Mouse (Mus musculus): ENCODE measurements around the gene C1qb. TPM values are rescaled to one million over a fixed set of nuclear protein-coding genes. Genes with fewer than 3 reads are reported as not detected.

The C1qb gene
- polyA plus RNA-seq, 1 experiment = not detected

GRCm38 (mm10) chr4:136863517-136863916, 22.5 kb downstream of the C1qb start:
- TF ChIP-seq CTCF (IDR thresholded peaks at IDR 0.05; ENCODE audit: insufficient read depth, low read depth, low read length) = no peak
- no peak for TF ChIP-seq POLR2A (IDR thresholded peaks at IDR 0.05; ENCODE audit: insufficient read depth, low read depth, low read length)

GRCm38 (mm10) chr4:136862411-136862810, 23.6 kb downstream of the C1qb start:
- no peak overlapping the region for H3K27ac ChIP-seq (ENCODE audit: insufficient read depth, low read depth, low read length)
- H3K4me3 ChIP-seq (ENCODE audit: insufficient read depth, low read depth, low read length) = no peak overlapping the region
- whole genome bisulfite sequencing = 96% methylated on average over 2 of the region's 2 CpGs
- TF ChIP-seq CTCF (IDR thresholded peaks at IDR 0.05; ENCODE audit: insufficient read depth, low read depth, low read length) (no peak), POLR2A (IDR thresholded peaks at IDR 0.05; ENCODE audit: insufficient read depth, low read depth, low read length) (no peak)
- peaks cover 6% of the 10 kb centered on the region for H3K4me1 ChIP-seq (ENCODE audit: control insufficient read depth, insufficient read depth, low read length)

More at GRCm38 (mm10) chr4:136863517-136863916, 22.5 kb downstream of the C1qb start:
- WGBS = 27% methylated on average over 9 of the region's 9 CpGs
- no peak overlapping the region for H3K27ac ChIP-seq (ENCODE audit: insufficient read depth, low read depth, low read length)
- H3K4me1 ChIP-seq (ENCODE audit: control insufficient read depth, insufficient read depth, low read length) = peaks cover 6% of the 10 kb centered on the region
- no peak overlapping the region for H3K4me3 ChIP-seq (ENCODE audit: insufficient read depth, low read depth, low read length)

GRCm38 (mm10) chr4:136861806-136862205, 24.2 kb downstream of the C1qb start:
- no peak overlapping the region for H3K4me3 ChIP-seq (ENCODE audit: insufficient read depth, low read depth, low read length)
- WGBS = 45% methylated on average over 17 of the region's 17 CpGs
- TF ChIP-seq POLR2A (IDR thresholded peaks at IDR 0.05; ENCODE audit: insufficient read depth, low read depth, low read length) = no peak
- TF ChIP-seq CTCF (IDR thresholded peaks at IDR 0.05; ENCODE audit: insufficient read depth, low read depth, low read length) = no peak
- H3K4me1 ChIP-seq (ENCODE audit: control insufficient read depth, insufficient read depth, low read length) = peaks cover 6% of the 10 kb centered on the region
- H3K27ac ChIP-seq (ENCODE audit: insufficient read depth, low read depth, low read length) = no peak overlapping the region

- TF ChIP-seq POLR2A (IDR thresholded peaks at IDR 0.05; ENCODE audit: insufficient read depth, low read depth, low read length) = no peak
- no peak for TF ChIP-seq CTCF (IDR thresholded peaks at IDR 0.05; ENCODE audit: insufficient read depth, low read depth, low read length)
- H3K4me3 ChIP-seq (ENCODE audit: insufficient read depth, low read depth, low read length) = no peak overlapping the region
- H3K4me1 ChIP-seq (ENCODE audit: control insufficient read depth, insufficient read depth, low read length) = peaks cover 6% of the 10 kb centered on the region
- no peak overlapping the region for H3K27ac ChIP-seq (ENCODE audit: insufficient read depth, low read depth, low read length)
- WGBS = 84% methylated on average over 7 of the region's 7 CpGs
Measured at GRCm38 (mm10) chr4:136860022-136860421, 26.0 kb downstream of the C1qb start.

GRCm38 (mm10) chr4:136855081-136855480, 30.9 kb downstream of the C1qb start:
- TF ChIP-seq CTCF (IDR thresholded peaks at IDR 0.05; ENCODE audit: insufficient read depth, low read depth, low read length) = no peak
- TF ChIP-seq POLR2A (IDR thresholded peaks at IDR 0.05; ENCODE audit: insufficient read depth, low read depth, low read length) = no peak
- H3K4me3 ChIP-seq (ENCODE audit: insufficient read depth, low read depth, low read length) = no peak overlapping the region
- H3K27ac ChIP-seq (ENCODE audit: insufficient read depth, low read depth, low read length) = no peak overlapping the region
- H3K4me1 ChIP-seq (ENCODE audit: control insufficient read depth, insufficient read depth, low read length) = no peaks in the 10 kb centered on the region
- 49% methylated on average over 6 of the region's 6 CpGs for WGBS

- WGBS = 94% methylated on average over 12 of the region's 12 CpGs
- H3K27ac ChIP-seq (ENCODE audit: insufficient read depth, low read depth, low read length) = no peak overlapping the region
- no peaks in the 10 kb centered on the region for H3K4me1 ChIP-seq (ENCODE audit: control insufficient read depth, insufficient read depth, low read length)
- H3K4me3 ChIP-seq (ENCODE audit: insufficient read depth, low read depth, low read length) = no peak overlapping the region
- no peak for TF ChIP-seq CTCF (IDR thresholded peaks at IDR 0.05; ENCODE audit: insufficient read depth, low read depth, low read length)
- no peak for TF ChIP-seq POLR2A (IDR thresholded peaks at IDR 0.05; ENCODE audit: insufficient read depth, low read depth, low read length)
Measured at GRCm38 (mm10) chr4:136852989-136853388, 33.0 kb downstream of the C1qb start.

- Histone ChIP-seq H3K27ac (ENCODE audit: insufficient read depth, low read depth, low read length) (no peak overlapping the region), H3K4me1 (ENCODE audit: control insufficient read depth, insufficient read depth, low read length) (no peaks in the 10 kb centered on the region), H3K4me3 (ENCODE audit: insufficient read depth, low read depth, low read length) (no peak overlapping the region)
- 86% methylated on average over 5 of the region's 5 CpGs for WGBS
- TF ChIP-seq POLR2A (IDR thresholded peaks at IDR 0.05; ENCODE audit: insufficient read depth, low read depth, low read length) (no peak), CTCF (IDR thresholded peaks at IDR 0.05; ENCODE audit: insufficient read depth, low read depth, low read length) (no peak)
Measured at GRCm38 (mm10) chr4:136852119-136852518, 33.9 kb downstream of the C1qb start.

GRCm38 (mm10) chr4:136848565-136848964, 37.4 kb downstream of the C1qb start:
- Histone ChIP-seq H3K4me1 (ENCODE audit: control insufficient read depth, insufficient read depth, low read length) (no peaks in the 10 kb centered on the region), H3K4me3 (ENCODE audit: insufficient read depth, low read depth, low read length) (no peak overlapping the region), H3K27ac (ENCODE audit: insufficient read depth, low read depth, low read length) (no peak overlapping the region)
- WGBS = 78% methylated on average over 4 of the region's 4 CpGs
- no peak for TF ChIP-seq POLR2A (IDR thresholded peaks at IDR 0.05; ENCODE audit: insufficient read depth, low read depth, low read length)
- TF ChIP-seq CTCF (IDR thresholded peaks at IDR 0.05; ENCODE audit: insufficient read depth, low read depth, low read length) = no peak

- no peak for TF ChIP-seq CTCF (IDR thresholded peaks at IDR 0.05; ENCODE audit: insufficient read depth, low read depth, low read length)
- TF ChIP-seq POLR2A (IDR thresholded peaks at IDR 0.05; ENCODE audit: insufficient read depth, low read depth, low read length) = no peak
- Histone ChIP-seq H3K27ac (ENCODE audit: insufficient read depth, low read depth, low read length) (no peak overlapping the region), H3K4me1 (ENCODE audit: control insufficient read depth, insufficient read depth, low read length) (no peaks in the 10 kb centered on the region), H3K4me3 (ENCODE audit: insufficient read depth, low read depth, low read length) (no peak overlapping the region)
- 66% methylated on average over 6 of the region's 6 CpGs for WGBS
Measured at GRCm38 (mm10) chr4:136847166-136847565, 38.8 kb downstream of the C1qb start.

- WGBS = 89% methylated on average over 10 of the region's 10 CpGs
Measured at GRCm38 (mm10) chr4:136842802-136843201, 43.2 kb downstream of the C1qb start.

More at GRCm38 (mm10) chr4:136842802-136843201, 43.2 kb downstream of the C1qb start:
- H3K4me1 ChIP-seq (ENCODE audit: control insufficient read depth, insufficient read depth, low read length) = no peaks in the 10 kb centered on the region
- H3K4me3 ChIP-seq (ENCODE audit: insufficient read depth, low read depth, low read length) = no peak overlapping the region
- TF ChIP-seq CTCF (IDR thresholded peaks at IDR 0.05; ENCODE audit: insufficient read depth, low read depth, low read length) (no peak), POLR2A (IDR thresholded peaks at IDR 0.05; ENCODE audit: insufficient read depth, low read depth, low read length) (no peak)
- no peak overlapping the region for H3K27ac ChIP-seq (ENCODE audit: insufficient read depth, low read depth, low read length)

Measured in olfactory bulb, adult 2 months (tissue).